Mouse (Mus musculus) intestine, postnatal 0 days (tissue): ENCODE results near the gene Gtf2ird1. TPM values are rescaled to one million over a fixed set of nuclear protein-coding genes. Genes with fewer than 3 reads are reported as not detected.
"Not testable (repeated sequence)": the region's sequence is repeated elsewhere in the genome, so short reads cannot be mapped to it uniquely, and the experiment has no call there.

ENCODE experiments used
- ATAC-seq: fragments of 200-750 bp; cut with Nextera tagmentation; 2 replicates; pipeline ENCODE4 v1.8.0; 2017; ENCODE audit warnings: mild to moderate bottlenecking, moderate TSS enrichment, moderate library complexity
- H3K27ac ChIP-seq: fragments of 300-500 bp; sonication (generic); 2 replicates; pipeline ENCODE4 v1.5.1; 2014; ENCODE audit warnings: mild to moderate bottlenecking, low read depth, low read length, moderate library complexity
- H3K27me3 ChIP-seq: fragments of 300-500 bp; sonication (generic); replicated peaks from 2 replicates; pipeline ENCODE4 v1.6.1; 2014; ENCODE audit warnings: low read length, mixed read lengths; ENCODE audit not compliant: control insufficient read depth, insufficient read depth
- H3K36me3 ChIP-seq: fragments of 300-500 bp; sonication (generic); 2 replicates; pipeline ENCODE4 v1.6.1; 2014; ENCODE audit warnings: mild to moderate bottlenecking, moderate library complexity; ENCODE audit not compliant: control insufficient read depth, insufficient read depth
- H3K4me1 ChIP-seq: fragments of 300-500 bp; sonication (generic); replicated peaks from 2 replicates; pipeline ENCODE4 v1.6.1; 2014; ENCODE audit warnings: antibody characterized with exemption, low read length, mixed read lengths; ENCODE audit not compliant: control insufficient read depth, insufficient read depth
- H3K4me2 ChIP-seq: fragments of 300-500 bp; sonication (generic); replicated peaks from 2 replicates; pipeline ENCODE4 v1.6.1; 2014; ENCODE audit warnings: low read depth, mild to moderate bottlenecking, moderate library complexity
- H3K4me3 ChIP-seq: fragments of 300-500 bp; sonication (generic); 2 replicates; pipeline ENCODE4 v1.5.1; 2014; ENCODE audit warnings: low read depth, low read length
- H3K9ac ChIP-seq: fragments of 300-500 bp; sonication (generic); 2 replicates; pipeline ENCODE4 v1.6.1; 2014; ENCODE audit warnings: mild to moderate bottlenecking, low read depth, low read length
- H3K9me3 ChIP-seq: fragments of 300-500 bp; sonication (generic); 2 replicates; pipeline ENCODE4 v1.6.1; 2016; ENCODE audit warnings: mixed run types; ENCODE audit not compliant: control insufficient read depth
- CTCF ChIP-seq: sonication (generic); IDR thresholded peaks from 2 replicates; pipeline ENCODE4 v1.5.1; 2016; ENCODE audit warnings: low read depth, mild to moderate bottlenecking, control low read depth, antibody characterized with exemption, moderate library complexity
- WGBS: fragments of 180-500 bp; shearing (Covaris S2); extraction: QIAGEN DNeasy Blood & Tissue Kit; methylation state at CpG from one replicate; pipeline ENCODE4 v1.1.7; 2014; 5-methylcytosine and 5-hydroxymethylcytosine counted together
- polyA plus RNA-seq: library from polyadenylated mRNA; unstranded; fragments of >200 nt; fragmentation: Nextera tagmentation; extraction: Ambion mirVana; gene quantifications from 2 replicates; pipeline ENCODE4 v1.2.1, GENCODE M21; 2015

Gtf2ird1 gene
- polyA plus RNA-seq, 1 experiment from 2014 or later, result 46.8 TPM

GRCm38 (mm10) chr5:134455914-134456423 lies 547 bp downstream of the Gtf2ird1 start:
- H3K4me2 ChIP-seq, result peak overlapping the region; percentile 84
- no peak for TF ChIP-seq CTCF
- no peaks in the 10 kb centered on the region for H3K27me3 ChIP-seq
- peaks cover 3% of the 10 kb centered on the region; the same call in 1 of the 2 replicates for H3K36me3 ChIP-seq
- H3K9me3 ChIP-seq, result no peaks in the 10 kb centered on the region
- WGBS, result 1% methylated on average over 17 of the region's 17 CpGs
- peak; percentile 34 for ATAC-seq
- 0 out of 2 replicates have a peak, but pooled peaks cover 4% of the 10 kb centered on the region for H3K4me1 ChIP-seq
- peak overlapping the region; percentile 71 for H3K4me3 ChIP-seq
- peak overlapping the region; percentile 91 for H3K27ac ChIP-seq
- peak overlapping the region; percentile 77 for H3K9ac ChIP-seq

GRCm38 (mm10) chr5:134455186-134455895 lies 1.2 kb downstream of the Gtf2ird1 start:
- peak overlapping the region; percentile 84 for H3K4me2 ChIP-seq
- H3K4me3 ChIP-seq, result peak overlapping the region; percentile 71
- H3K36me3 ChIP-seq, result peaks cover 3% of the 10 kb centered on the region; the same call in 1 of the 2 replicates
- TF ChIP-seq CTCF, result no peak
- H3K4me1 ChIP-seq, result 0 out of 2 replicates have a peak, but pooled peaks cover 4% of the 10 kb centered on the region
- peak overlapping the region; percentile 77 for H3K9ac ChIP-seq
- H3K9me3 ChIP-seq, result no peaks in the 10 kb centered on the region
- peak overlapping the region; percentile 91 for H3K27ac ChIP-seq
- 0% methylated on average over 21 of the region's 21 CpGs for whole genome bisulfite sequencing
- peak; percentile 25 for ATAC-seq
- no peaks in the 10 kb centered on the region for H3K27me3 ChIP-seq

GRCm38 (mm10) chr5:134454421-134454820 lies 2.1 kb downstream of the Gtf2ird1 start:
- no peaks in the 10 kb centered on the region for H3K27me3 ChIP-seq
- H3K36me3 ChIP-seq, result peaks cover 3% of the 10 kb centered on the region; the same call in 1 of the 2 replicates
- peak overlapping the region; percentile 84 for H3K4me2 ChIP-seq
- H3K27ac ChIP-seq, result peak overlapping the region; percentile 91
- H3K9me3 ChIP-seq, result no peaks in the 10 kb centered on the region
- H3K4me1 ChIP-seq, result 0 out of 2 replicates have a peak, but pooled peaks cover 4% of the 10 kb centered on the region
- 6% methylated on average over 9 of the region's 9 CpGs for WGBS
- H3K4me3 ChIP-seq, result peak overlapping the region; percentile 71
- TF ChIP-seq CTCF, result no peak
- H3K9ac ChIP-seq, result peak overlapping the region; percentile 77
- ATAC-seq, result peak; percentile 46

- Histone ChIP-seq H3K27ac (no peak overlapping the region), H3K4me3 (no peak overlapping the region), H3K9ac (no peak overlapping the region), H3K27me3 (no peaks in the 10 kb centered on the region), H3K36me3 (peaks cover 3% of the 10 kb centered on the region; the same call in 1 of the 2 replicates), H3K4me1 (0 out of 2 replicates have a peak, but pooled peaks cover 4% of the 10 kb centered on the region), H3K4me2 (peak overlapping the region; percentile 84; the same call in 1 of the 2 replicates), H3K9me3 (no peaks in the 10 kb centered on the region)
- no peak for ATAC-seq
- 20% methylated on average over 1 of the region's 1 CpGs for WGBS
- TF ChIP-seq CTCF, result no peak
Measured at GRCm38 (mm10) chr5:134453577-134453976, 2.9 kb downstream of the Gtf2ird1 start.

- not testable (repeated sequence) for H3K4me2 ChIP-seq, H3K9me3 ChIP-seq, H3K4me3 ChIP-seq, H3K9ac ChIP-seq, H3K4me1 ChIP-seq, H3K27ac ChIP-seq, H3K27me3 ChIP-seq, H3K36me3 ChIP-seq, ATAC-seq
- WGBS, result 75% methylated on average over 4 of the region's 4 CpGs
Measured at GRCm38 (mm10) chr5:134446755-134447154, 9.8 kb downstream of the Gtf2ird1 start.

- H3K4me2 ChIP-seq, result no peak overlapping the region
- 17% methylated on average over 10 of the region's 10 CpGs for WGBS
- no peaks in the 10 kb centered on the region for H3K9me3 ChIP-seq
- ATAC-seq, result no peak
- no peak for TF ChIP-seq CTCF
- H3K36me3 ChIP-seq, result peaks cover 7% of the 10 kb centered on the region; the same call in 1 of the 2 replicates
- H3K9ac ChIP-seq, result no peak overlapping the region
- no peak overlapping the region for H3K4me3 ChIP-seq
- peaks cover 5% of the 10 kb centered on the region; the same call in 1 of the 2 replicates for H3K4me1 ChIP-seq
- no peak overlapping the region for H3K27ac ChIP-seq
- no peaks in the 10 kb centered on the region for H3K27me3 ChIP-seq
Measured at GRCm38 (mm10) chr5:134445895-134446294, 10.6 kb downstream of the Gtf2ird1 start.
